Mouse (Mus musculus) embryonic stem cell, embryonic (primary cell): Measurements from ENCODE around the gene Ckap4.

Experiments
- CTCF ChIA-PET, 4 experiments: fragments of 300-600 bp in 2 of 4; fragments of 350-600 bp in 2 of 4; sonication (Branson Sonifier 250); formaldehyde crosslinking; loops; one replicate each; lab custom pipeline; 2022; ENCODE audit warnings: inconsistent platforms in 2 of 4; lab: Charles Lee
- POLR2A ChIA-PET, 4 experiments: fragments of 300-600 bp in 2 of 4; fragments of 350-600 bp in 2 of 4; sonication (Branson Sonifier 250); formaldehyde crosslinking; loops; one replicate each; lab custom pipeline; 2022; ENCODE audit warnings: antibody characterized with exemption in 4 of 4, inconsistent platforms in 1 of 4; lab: Charles Lee

The Ckap4 gene

GRCm38 (mm10) chr10:84483553-84483952 lies 50.3 kb downstream of the Ckap4 start:
- ChIA-PET CTCF (interaction anchor here in 1 of 4 experiments (1.1 kb wide), 1 partner anchor 32 kb away, joined by 3 read pairs; no protein-coding TSS in a partner anchor), POLR2A (interaction anchor here in 1 of 4 experiments (0.7 kb wide), 1 partner anchor 849 kb away, joined by 3 read pairs; no protein-coding TSS in a partner anchor)

GRCm38 (mm10) chr10:84483069-84483468 lies 50.8 kb downstream of the Ckap4 start:
- CTCF ChIA-PET = no interaction called here
- POLR2A ChIA-PET = interaction anchor here in 1 of 4 experiments (0.6 kb wide), 1 partner anchor 90 kb away, joined by 4 read pairs; no protein-coding TSS in a partner anchor

- POLR2A ChIA-PET = interaction anchor here in 1 of 4 experiments (0.8 kb wide), 1 partner anchor 9 kb away, joined by 3 read pairs; no protein-coding TSS in a partner anchor
- CTCF ChIA-PET = interaction anchor here in 1 of 4 experiments (0.5 kb wide), 1 partner anchor 33 kb away, joined by 10 read pairs; no protein-coding TSS in a partner anchor
Measured at GRCm38 (mm10) chr10:84482418-84482817, 51.4 kb downstream of the Ckap4 start.

DNA sequence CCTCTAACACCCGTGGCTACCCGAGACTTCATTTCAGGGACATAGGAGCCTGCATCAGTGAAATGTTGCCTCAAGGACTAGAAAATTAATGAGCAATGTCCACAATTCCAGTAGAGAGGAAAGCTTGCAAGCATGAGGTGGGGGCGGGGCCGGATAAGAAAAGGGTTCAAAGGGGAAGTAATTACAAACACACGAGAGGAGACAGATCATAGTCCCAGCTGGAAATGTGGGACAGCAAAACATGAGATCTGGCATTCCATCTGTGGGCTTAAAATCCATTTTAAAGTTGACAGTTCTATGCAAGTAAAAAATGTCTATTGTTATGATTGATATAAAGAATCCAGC lies 52.6 kb downstream of the Ckap4 start:
- POLR2A ChIA-PET = interaction anchor here in 1 of 4 experiments (0.6 kb wide), 1 partner anchor 1500 kb away, joined by 3 read pairs; no protein-coding TSS in a partner anchor
- CTCF ChIA-PET = interaction anchor here in 1 of 4 experiments (0.7 kb wide), 1 partner anchor 1237 kb away, joined by 3 read pairs; no protein-coding TSS in a partner anchor

- POLR2A ChIA-PET = interaction anchor here in 1 of 4 experiments (0.6 kb wide), 1 partner anchor 1499 kb away, joined by 3 read pairs; no protein-coding TSS in a partner anchor
- CTCF ChIA-PET = no interaction called here
Measured at GRCm38 (mm10) chr10:84480667-84481326, 53.1 kb downstream of the Ckap4 start.

- ChIA-PET CTCF (no interaction called here), POLR2A (no interaction called here)
Measured at GRCm38 (mm10) chr10:84480146-84480545, 53.7 kb downstream of the Ckap4 start.

DNA sequence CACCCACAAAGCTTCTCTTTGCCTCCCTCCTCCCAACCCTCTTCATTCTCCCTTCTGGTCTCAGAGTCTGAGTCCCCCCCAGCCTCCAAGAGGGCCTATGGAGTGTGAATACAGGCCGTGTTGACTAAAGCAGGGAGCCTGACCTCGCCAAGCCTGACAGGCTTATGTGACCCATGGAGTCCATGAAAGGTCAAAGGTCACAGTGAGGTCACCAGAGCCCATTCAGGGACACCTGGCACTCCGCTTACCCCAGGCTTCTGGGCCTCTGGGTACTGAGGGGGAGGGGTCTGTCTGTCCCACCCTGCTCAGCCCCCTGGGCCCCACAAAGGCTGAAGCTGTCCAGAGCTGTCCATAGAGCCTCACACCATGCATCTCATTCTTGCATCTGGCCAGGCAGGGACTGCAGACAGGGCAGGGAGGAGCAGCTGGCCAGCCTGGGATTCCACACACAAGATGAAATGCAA lies 56.2 kb downstream of the Ckap4 start:
- CTCF ChIA-PET = interaction anchor here in 2 of 4 experiments (0.5 to 2.1 kb wide), 3 partner anchors 10 to 465 kb away, joined by 3 to 9 read pairs (median 7); no protein-coding TSS in a partner anchor
- POLR2A ChIA-PET = interaction anchor here in 1 of 4 experiments (1.9 kb wide), 1 partner anchor 11 kb away, joined by 4 read pairs; no protein-coding TSS in a partner anchor

DNA sequence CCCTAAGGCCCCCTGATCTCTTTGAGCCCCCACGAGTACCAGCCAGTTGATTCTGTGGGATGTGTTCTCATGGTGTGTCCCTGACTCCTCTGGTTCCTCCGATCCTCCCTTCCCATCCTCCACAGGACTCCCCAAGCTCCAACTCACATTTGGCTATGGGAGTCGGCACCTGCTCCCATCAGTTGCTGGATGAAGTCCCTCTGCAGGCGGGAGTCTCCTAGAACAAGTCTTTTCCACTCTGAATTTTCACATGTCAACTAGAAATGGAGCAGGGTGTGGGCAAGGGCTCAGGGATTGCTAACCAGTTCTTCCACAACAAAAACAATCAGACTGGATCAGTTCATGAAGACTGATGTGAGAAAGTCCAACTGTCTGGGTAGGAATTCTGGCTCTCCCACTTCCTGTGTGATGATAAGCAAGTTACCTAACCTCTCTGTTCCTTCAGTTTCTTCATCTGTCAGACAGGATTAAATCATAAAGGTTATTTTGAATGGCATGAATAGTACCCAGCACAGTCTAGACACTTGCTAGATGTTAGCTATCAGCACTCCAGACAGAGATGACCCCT lies 56.7 kb downstream of the Ckap4 start:
- ChIA-PET CTCF (interaction anchor here in 3 of 4 experiments (0.7 to 2.1 kb wide), 3 partner anchors 11 to 241 kb away, joined by 3 to 9 read pairs (median 7); no protein-coding TSS in a partner anchor), POLR2A (no interaction called here)
